Mouse (Mus musculus) frontal cortex, postnatal 36 days (tissue): ENCODE data around the gene Doc2b.

Experiments used
- DNase-seq, 2 experiments: peaks; one replicate each; pipeline ENCODE4 v3.0.0; 2022; ENCODE audit warnings: low spot score in 2 of 2

Gene Doc2b

DNA sequence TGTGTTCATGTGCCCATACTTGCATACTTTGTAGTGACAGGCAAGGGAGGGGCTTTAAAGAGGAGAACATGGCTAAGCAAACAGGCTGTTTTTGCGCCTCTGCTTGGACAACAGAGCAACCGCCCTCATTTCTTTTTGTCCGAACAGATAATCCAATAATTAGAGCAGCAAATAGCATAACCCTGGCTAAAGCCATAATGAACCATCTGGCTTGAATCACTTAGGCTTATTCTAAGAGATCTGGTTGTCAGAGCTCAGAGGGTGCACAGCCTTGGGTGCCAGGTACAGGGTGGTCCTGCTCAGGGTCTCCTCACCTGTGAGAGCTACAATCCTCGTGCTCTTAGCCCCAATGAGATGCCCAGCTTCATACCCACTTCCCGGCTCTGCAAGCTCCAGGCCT is 2.5 kb downstream of the Doc2b start:
- DNase-seq: no peak

GRCm38 (mm10) chr11:75792535-75792934 is 3.3 kb downstream of the Doc2b start:
- DNase-seq: no peak

DNA sequence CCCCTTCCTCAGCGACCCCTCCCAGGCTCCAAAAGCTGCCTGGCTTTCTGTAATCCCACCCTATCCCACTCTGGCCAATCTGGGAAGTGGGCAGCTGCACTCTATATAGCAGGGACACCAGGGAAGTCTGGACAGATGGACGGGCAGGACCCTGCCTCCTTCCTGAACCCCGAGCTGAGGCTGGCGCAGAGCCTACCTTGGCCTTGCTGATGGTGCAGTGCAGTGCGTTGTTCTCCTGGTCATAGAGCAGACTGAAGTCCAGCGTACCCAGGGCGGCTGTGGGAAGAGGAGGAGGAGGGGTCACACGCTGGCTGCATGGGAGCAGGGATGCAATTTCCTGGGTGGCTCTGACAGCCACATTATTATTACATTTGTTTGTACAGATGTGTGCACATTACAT is 10.0 kb downstream of the Doc2b start:
- no peak for DNase-seq

DNA sequence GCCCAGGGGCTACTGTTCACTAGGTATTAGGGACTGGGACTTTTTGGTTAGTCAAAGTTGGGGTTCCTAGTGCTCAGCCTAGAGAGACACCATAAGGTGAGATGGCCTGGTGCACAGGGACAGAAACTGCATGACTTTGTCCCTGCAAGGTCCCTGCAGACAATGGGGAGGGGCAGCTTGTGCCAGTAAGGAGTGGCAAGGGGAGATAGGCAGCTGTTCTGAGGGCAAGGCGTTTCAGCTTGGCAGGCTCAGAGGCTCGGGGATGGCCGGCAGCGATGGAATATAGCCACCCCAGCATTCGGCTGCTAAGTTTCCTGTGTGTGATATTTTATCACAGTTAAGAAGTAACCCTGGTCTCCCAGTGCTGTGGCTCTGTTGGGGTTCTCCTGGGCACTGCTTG is 12.1 kb downstream of the Doc2b start:
- no peak for DNase-seq

DNA sequence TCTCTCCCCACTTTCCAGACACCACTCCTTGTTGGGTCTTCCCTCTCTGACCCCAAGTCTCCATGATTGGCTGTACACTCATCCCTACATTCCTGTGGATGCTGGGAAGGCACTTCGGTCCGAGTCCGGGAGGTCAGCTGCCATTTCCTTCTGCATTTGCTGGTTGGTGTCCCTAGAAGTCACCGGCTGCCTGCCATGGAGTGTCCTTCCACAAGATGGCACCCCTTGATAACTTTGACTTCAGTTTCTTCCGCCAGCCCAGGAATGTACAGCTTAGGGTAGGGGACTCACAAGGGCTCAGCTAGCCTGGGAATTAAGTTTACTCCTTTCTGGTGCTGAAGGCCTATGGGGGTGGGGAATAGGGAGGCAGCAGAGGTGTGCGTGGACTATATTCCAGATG is 13.9 kb downstream of the Doc2b start:
- peak; percentile 51 to 77 for DNase-seq

GRCm38 (mm10) chr11:75775919-75776318 is 19.9 kb downstream of the Doc2b start:
- DNase-seq: no peak

- no peak for DNase-seq
Measured at GRCm38 (mm10) chr11:75772562-75772961, 23.3 kb downstream of the Doc2b start.

- peak; percentile 70 to 73 for DNase-seq
Measured at GRCm38 (mm10) chr11:75769206-75769605, 26.6 kb downstream of the Doc2b start.

- DNase-seq: peak; percentile 21 to 48
Measured at GRCm38 (mm10) chr11:75768091-75768989, 27.5 kb downstream of the Doc2b start.

- no peak for DNase-seq
Measured at GRCm38 (mm10) chr11:75767014-75767413, 28.8 kb downstream of the Doc2b start.

- no peak for DNase-seq
Measured at GRCm38 (mm10) chr11:75765161-75765560, 30.7 kb downstream of the Doc2b start.

- no peak for DNase-seq
Measured at GRCm38 (mm10) chr11:75764521-75765023, 31.3 kb downstream of the Doc2b start.

DNA sequence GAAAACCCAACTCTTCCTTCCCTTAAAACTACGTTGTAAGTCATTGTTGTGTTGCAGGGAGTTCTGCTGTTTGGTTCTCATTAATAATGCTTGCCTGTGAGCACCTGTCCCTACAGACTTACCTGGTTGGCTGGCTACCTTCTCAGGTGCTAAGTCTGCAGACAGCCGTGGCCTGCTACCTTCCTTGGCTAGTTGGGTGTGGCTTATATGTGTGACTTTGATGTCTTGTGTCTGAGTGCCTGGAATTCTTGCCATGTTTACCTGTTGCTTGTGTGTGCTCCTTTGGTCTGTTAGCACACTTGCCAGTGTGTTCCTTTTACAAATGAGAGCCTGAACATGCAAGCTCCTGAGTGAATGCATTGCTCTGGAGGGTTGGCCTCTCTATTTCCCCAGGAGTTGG is 33.1 kb downstream of the Doc2b start:
- DNase-seq: no peak

DNA sequence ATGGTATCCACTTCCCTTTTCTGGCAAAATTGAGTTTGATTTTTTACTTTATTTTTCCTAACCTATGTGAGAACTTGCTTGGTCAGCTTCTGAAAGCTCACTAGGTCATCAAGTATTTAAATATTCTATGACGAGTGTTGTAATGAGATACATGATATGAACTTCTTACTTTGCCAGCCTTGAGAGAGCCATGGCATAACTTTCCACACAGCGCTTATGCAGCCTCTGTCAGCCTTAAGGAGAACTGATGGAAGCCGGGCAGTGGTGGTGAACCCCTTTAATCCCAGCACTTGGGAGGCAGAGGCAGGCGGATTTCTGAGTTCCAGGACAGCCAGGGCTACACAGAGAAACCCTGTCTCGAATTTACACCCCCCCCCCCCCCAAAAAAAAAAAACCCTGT is 35.1 kb downstream of the Doc2b start:
- DNase-seq: no peak

GRCm38 (mm10) chr11:75758553-75758952 is 37.3 kb downstream of the Doc2b start:
- DNase-seq: no peak

GRCm38 (mm10) chr11:75756687-75757086 is 39.2 kb downstream of the Doc2b start:
- DNase-seq: no peak

DNA sequence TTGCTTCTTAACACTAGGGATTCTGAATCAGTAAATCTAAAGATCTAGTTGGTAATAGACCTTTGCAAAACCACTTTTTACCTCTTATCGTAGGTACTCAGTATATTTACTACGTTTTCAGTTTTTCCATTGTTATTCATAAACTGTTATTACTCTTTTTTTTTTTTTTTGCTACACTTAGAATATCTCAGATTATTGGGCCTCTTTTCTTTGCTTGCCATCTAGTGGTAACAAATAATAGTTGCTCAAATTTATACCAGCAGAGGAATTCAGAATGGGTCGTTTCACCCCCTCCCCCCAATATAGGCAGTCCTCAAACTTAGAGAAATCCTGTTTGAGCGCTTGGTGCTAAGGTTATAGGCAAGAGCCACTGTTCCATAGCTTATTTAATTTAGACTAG is 44.8 kb downstream of the Doc2b start:
- no peak for DNase-seq

DNA sequence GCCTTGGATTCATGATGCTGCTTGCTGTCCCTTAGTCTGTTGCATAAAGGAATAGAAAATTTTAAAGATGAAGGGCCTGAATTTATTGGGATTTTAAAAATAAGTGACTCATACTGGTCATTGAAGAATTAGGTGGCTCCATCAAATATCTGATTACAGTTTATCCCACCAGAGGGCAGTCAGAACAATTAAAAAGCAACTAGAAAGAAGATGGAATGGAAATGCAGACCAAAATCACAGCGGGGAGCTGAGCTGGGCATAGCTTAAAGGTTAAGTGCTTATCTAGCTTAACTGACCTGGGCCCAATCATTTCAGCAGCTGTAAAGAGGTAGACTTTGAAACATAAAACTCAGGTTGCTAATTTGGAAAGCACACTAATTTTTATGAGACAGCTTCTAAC is 45.3 kb downstream of the Doc2b start:
- DNase-seq: no peak

GRCm38 (mm10) chr11:75744761-75745160 is 51.1 kb downstream of the Doc2b start:
- DNase-seq: no peak

- DNase-seq: no peak
Measured at GRCm38 (mm10) chr11:75741615-75742014, 54.2 kb downstream of the Doc2b start.

DNA sequence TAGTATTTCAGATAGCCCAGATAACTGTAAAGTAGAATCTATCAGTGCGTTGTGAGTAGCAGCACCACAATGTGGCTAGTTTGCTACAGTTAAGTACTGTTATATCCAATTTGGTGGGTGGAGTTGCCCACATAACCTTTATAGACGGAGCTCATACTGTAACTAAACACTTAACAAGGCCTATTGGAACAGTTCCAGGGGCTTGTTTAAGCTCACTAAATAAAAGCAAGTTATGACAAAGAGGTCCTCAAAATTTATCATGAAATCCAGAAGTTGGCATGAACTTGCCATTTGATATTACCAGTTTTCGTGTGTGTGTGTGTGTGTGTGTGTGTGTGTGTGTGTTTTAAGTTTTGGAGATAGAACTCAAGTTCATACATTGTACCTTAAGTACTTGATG is 55.6 kb downstream of the Doc2b start:
- no peak for DNase-seq

GRCm38 (mm10) chr11:75738477-75738821 is 57.4 kb downstream of the Doc2b start:
- no peak for DNase-seq

- DNase-seq: no peak
Measured at GRCm38 (mm10) chr11:75737806-75738476, 57.9 kb downstream of the Doc2b start.
